Mouse (Mus musculus) C2C12 (cell line): ENCODE data around the gene Lrrc47.

ENCODE experiments used
- CTCF ChIP-seq: IDR thresholded peaks from one replicate; pipeline ENCODE4 v1.5.1; 2011; ENCODE audit not compliant: control insufficient read depth, insufficient read depth, insufficient read length
- MAX ChIP-seq: IDR thresholded peaks from one replicate; pipeline ENCODE4 v1.6.1; 2011; ENCODE audit warnings: mild to moderate bottlenecking, control low read depth
- MYOG ChIP-seq: IDR thresholded peaks from one replicate; pipeline ENCODE4 v1.6.1; 2011; ENCODE audit not compliant: control insufficient read depth, insufficient read length; ENCODE audit errors: extremely low read depth

GRCm38 (mm10) chr4:154056046-154056445 is 44.5 kb downstream of the Lrrc47 start:
- TF ChIP-seq CTCF (no peak), MAX (no peak), MYOG (no peak)
